Mouse (Mus musculus): ENCODE results near the gene Slc35b2. TPM values are rescaled to one million over a fixed set of nuclear protein-coding genes. Genes with fewer than 3 reads are reported as not detected.

Gene Slc35b2
- polyA plus RNA-seq, 1 experiment from 2014 or later = 72.2 TPM

GRCm38 (mm10) chr17:45523263-45523662, 40.4 kb upstream of the Slc35b2 start, which contains the start of gene Tcte1:
Tcte1 (plus strand) TSS chr17:45523434.
- Histone ChIP-seq H3K9me3 (ENCODE audit: control insufficient read depth, low read length) (no peaks in the 10 kb centered on the region), H3K4me2 (ENCODE audit: low read depth, low read length) (peak within 1 kb of the TSS; percentile 72), H3K36me3 (ENCODE audit: control insufficient read depth, insufficient read depth, low read length) (0 out of 2 replicates have a peak, but pooled peaks cover under 1% of the 10 kb centered on the region), H3K27me3 (ENCODE audit: control insufficient read depth, insufficient read depth, low read length) (no peaks in the 10 kb centered on the region), H3K27ac (ENCODE audit: low read depth, low read length) (no peak within 1 kb of the TSS), H3K9ac (replicated peaks; ENCODE audit: low read depth, low read length) (peak within 1 kb of the TSS; percentile 44; the same call in 1 of the 2 replicates), H3K4me1 (ENCODE audit: control insufficient read depth, insufficient read depth, low read length) (no peaks in the 10 kb centered on the region), H3K4me3 (ENCODE audit: low read depth, low read length) (peak within 1 kb of the TSS; percentile 29)
- 1% methylated on average over 21 of the region's 21 CpGs for WGBS
- ATAC-seq (ENCODE audit: low read depth) = peak; percentile 80; the same call in 1 of the 2 replicates

GRCm38 (mm10) chr17:45524961-45525360, 38.7 kb upstream of the Slc35b2 start:
- no peak overlapping the region for H3K9ac ChIP-seq (replicated peaks; ENCODE audit: low read depth, low read length)
- no peak for ATAC-seq (ENCODE audit: low read depth)
- WGBS = 45% methylated on average over 4 of the region's 4 CpGs

GRCm38 (mm10) chr17:45526571-45526970, 37.1 kb upstream of the Slc35b2 start:
- H3K27me3 ChIP-seq (ENCODE audit: control insufficient read depth, insufficient read depth, low read length) = no peaks in the 10 kb centered on the region
- H3K27ac ChIP-seq (ENCODE audit: low read depth, low read length) = no peak overlapping the region
- WGBS = 25% methylated on average over 5 of the region's 5 CpGs
- no peaks in the 10 kb centered on the region for H3K36me3 ChIP-seq (ENCODE audit: control insufficient read depth, insufficient read depth, low read length)
- H3K4me2 ChIP-seq (ENCODE audit: low read depth, low read length) = no peak overlapping the region
- H3K4me1 ChIP-seq (ENCODE audit: control insufficient read depth, insufficient read depth, low read length) = no peaks in the 10 kb centered on the region
- no peak overlapping the region for H3K4me3 ChIP-seq (ENCODE audit: low read depth, low read length)
- H3K9me3 ChIP-seq (ENCODE audit: control insufficient read depth, low read length) = no peaks in the 10 kb centered on the region
- no peak for ATAC-seq (ENCODE audit: low read depth)
- no peak overlapping the region for H3K9ac ChIP-seq (replicated peaks; ENCODE audit: low read depth, low read length)

More at GRCm38 (mm10) chr17:45524961-45525360, 38.7 kb upstream of the Slc35b2 start:
- H3K4me2 ChIP-seq (ENCODE audit: low read depth, low read length) = no peak overlapping the region
- H3K27ac ChIP-seq (ENCODE audit: low read depth, low read length) = no peak overlapping the region
- H3K9me3 ChIP-seq (ENCODE audit: control insufficient read depth, low read length) = no peaks in the 10 kb centered on the region
- no peaks in the 10 kb centered on the region for H3K4me1 ChIP-seq (ENCODE audit: control insufficient read depth, insufficient read depth, low read length)
- H3K4me3 ChIP-seq (ENCODE audit: low read depth, low read length) = no peak overlapping the region
- H3K27me3 ChIP-seq (ENCODE audit: control insufficient read depth, insufficient read depth, low read length) = no peaks in the 10 kb centered on the region
- no peaks in the 10 kb centered on the region for H3K36me3 ChIP-seq (ENCODE audit: control insufficient read depth, insufficient read depth, low read length)

GRCm38 (mm10) chr17:45530346-45530782, 33.3 kb upstream of the Slc35b2 start:
- no peak overlapping the region for H3K27ac ChIP-seq (ENCODE audit: low read depth, low read length)
- H3K9ac ChIP-seq (replicated peaks; ENCODE audit: low read depth, low read length) = no peak overlapping the region
- no peaks in the 10 kb centered on the region for H3K9me3 ChIP-seq (ENCODE audit: control insufficient read depth, low read length)
- no peaks in the 10 kb centered on the region for H3K27me3 ChIP-seq (ENCODE audit: control insufficient read depth, insufficient read depth, low read length)
- no peak overlapping the region for H3K4me2 ChIP-seq (ENCODE audit: low read depth, low read length)
- no peaks in the 10 kb centered on the region for H3K36me3 ChIP-seq (ENCODE audit: control insufficient read depth, insufficient read depth, low read length)
- WGBS = 40% methylated on average over 13 of the region's 13 CpGs
- no peak for ATAC-seq (ENCODE audit: low read depth)
- no peaks in the 10 kb centered on the region for H3K4me1 ChIP-seq (ENCODE audit: control insufficient read depth, insufficient read depth, low read length)
- no peak overlapping the region for H3K4me3 ChIP-seq (ENCODE audit: low read depth, low read length)

- no peak for ATAC-seq (ENCODE audit: low read depth)
- H3K4me3 ChIP-seq (ENCODE audit: low read depth, low read length) = no peak overlapping the region
- H3K27me3 ChIP-seq (ENCODE audit: control insufficient read depth, insufficient read depth, low read length) = no peaks in the 10 kb centered on the region
- H3K36me3 ChIP-seq (ENCODE audit: control insufficient read depth, insufficient read depth, low read length) = no peaks in the 10 kb centered on the region
- 57% methylated on average over 15 of the region's 15 CpGs for WGBS
- H3K4me1 ChIP-seq (ENCODE audit: control insufficient read depth, insufficient read depth, low read length) = no peaks in the 10 kb centered on the region
- no peak overlapping the region for H3K4me2 ChIP-seq (ENCODE audit: low read depth, low read length)
- H3K9me3 ChIP-seq (ENCODE audit: control insufficient read depth, low read length) = no peaks in the 10 kb centered on the region
- H3K27ac ChIP-seq (ENCODE audit: low read depth, low read length) = no peak overlapping the region
- no peak overlapping the region for H3K9ac ChIP-seq (replicated peaks; ENCODE audit: low read depth, low read length)
Observed at GRCm38 (mm10) chr17:45532896-45533295, 30.8 kb upstream of the Slc35b2 start.

- Histone ChIP-seq H3K36me3 (ENCODE audit: control insufficient read depth, insufficient read depth, low read length) (no peaks in the 10 kb centered on the region), H3K4me3 (ENCODE audit: low read depth, low read length) (no peak overlapping the region), H3K9me3 (ENCODE audit: control insufficient read depth, low read length) (no peaks in the 10 kb centered on the region), H3K9ac (replicated peaks; ENCODE audit: low read depth, low read length) (no peak overlapping the region), H3K27ac (ENCODE audit: low read depth, low read length) (no peak overlapping the region), H3K4me2 (ENCODE audit: low read depth, low read length) (no peak overlapping the region), H3K4me1 (ENCODE audit: control insufficient read depth, insufficient read depth, low read length) (no peaks in the 10 kb centered on the region), H3K27me3 (ENCODE audit: control insufficient read depth, insufficient read depth, low read length) (no peaks in the 10 kb centered on the region)
- no peak for ATAC-seq (ENCODE audit: low read depth)
- WGBS = 16% methylated on average over 5 of the region's 5 CpGs
Observed at GRCm38 (mm10) chr17:45536264-45536663, 27.4 kb upstream of the Slc35b2 start.

- Histone ChIP-seq H3K4me2 (ENCODE audit: low read depth, low read length) (no peak overlapping the region), H3K27ac (ENCODE audit: low read depth, low read length) (no peak overlapping the region), H3K36me3 (ENCODE audit: control insufficient read depth, insufficient read depth, low read length) (no peaks in the 10 kb centered on the region), H3K9me3 (ENCODE audit: control insufficient read depth, low read length) (no peaks in the 10 kb centered on the region), H3K9ac (replicated peaks; ENCODE audit: low read depth, low read length) (no peak overlapping the region), H3K4me1 (ENCODE audit: control insufficient read depth, insufficient read depth, low read length) (no peaks in the 10 kb centered on the region), H3K27me3 (ENCODE audit: control insufficient read depth, insufficient read depth, low read length) (no peaks in the 10 kb centered on the region), H3K4me3 (ENCODE audit: low read depth, low read length) (no peak overlapping the region)
- 71% methylated on average over 4 of the region's 4 CpGs for WGBS
- ATAC-seq (ENCODE audit: low read depth) = no peak
Observed at GRCm38 (mm10) chr17:45538394-45538793, 25.3 kb upstream of the Slc35b2 start.

- no peak overlapping the region for H3K27ac ChIP-seq (ENCODE audit: low read depth, low read length)
- ATAC-seq (ENCODE audit: low read depth) = no peak
Observed at GRCm38 (mm10) chr17:45539664-45540063, 24.0 kb upstream of the Slc35b2 start.

GRCm38 (mm10) chr17:45542129-45542528, 21.5 kb upstream of the Slc35b2 start:
- no peak for ATAC-seq (ENCODE audit: low read depth)
- peaks cover 16% of the 10 kb centered on the region for H3K27me3 ChIP-seq (ENCODE audit: control insufficient read depth, insufficient read depth, low read length)
- H3K9me3 ChIP-seq (ENCODE audit: control insufficient read depth, low read length) = no peaks in the 10 kb centered on the region
- H3K9ac ChIP-seq (replicated peaks; ENCODE audit: low read depth, low read length) = no peak overlapping the region
- H3K27ac ChIP-seq (ENCODE audit: low read depth, low read length) = no peak overlapping the region
- WGBS = 34% methylated on average over 6 of the region's 6 CpGs
- peaks cover 19% of the 10 kb centered on the region for H3K36me3 ChIP-seq (ENCODE audit: control insufficient read depth, insufficient read depth, low read length)
- H3K4me3 ChIP-seq (ENCODE audit: low read depth, low read length) = no peak overlapping the region
- peaks cover 13% of the 10 kb centered on the region for H3K4me1 ChIP-seq (ENCODE audit: control insufficient read depth, insufficient read depth, low read length)
- no peak overlapping the region for H3K4me2 ChIP-seq (ENCODE audit: low read depth, low read length)

More at GRCm38 (mm10) chr17:45539664-45540063, 24.0 kb upstream of the Slc35b2 start:
- peaks cover 5% of the 10 kb centered on the region; the same call in 1 of the 2 replicates for H3K4me1 ChIP-seq (ENCODE audit: control insufficient read depth, insufficient read depth, low read length)
- no peak overlapping the region for H3K9ac ChIP-seq (replicated peaks; ENCODE audit: low read depth, low read length)
- 84% methylated on average over 21 of the region's 21 CpGs for WGBS
- peaks cover 3% of the 10 kb centered on the region; the same call in 1 of the 2 replicates for H3K36me3 ChIP-seq (ENCODE audit: control insufficient read depth, insufficient read depth, low read length)
- no peak overlapping the region for H3K4me3 ChIP-seq (ENCODE audit: low read depth, low read length)
- no peaks in the 10 kb centered on the region for H3K9me3 ChIP-seq (ENCODE audit: control insufficient read depth, low read length)
- H3K4me2 ChIP-seq (ENCODE audit: low read depth, low read length) = no peak overlapping the region
- H3K27me3 ChIP-seq (ENCODE audit: control insufficient read depth, insufficient read depth, low read length) = no peaks in the 10 kb centered on the region; the same call in 1 of the 2 replicates
